Mouse (Mus musculus): ENCODE data around the gene Prkcsh.
A peak's percentile ranks its signal among the peaks of the same experiment; 100 is the strongest.

Gene Prkcsh

GRCm38 (mm10) chr9:21987592-21988342, 14.8 kb upstream of the Prkcsh start:
- DNase-seq (ENCODE audit: low spot score in 2 of 2) = no peak

GRCm38 (mm10) chr9:21988421-21989101, 14.0 kb upstream of the Prkcsh start:
- DNase-seq (ENCODE audit: low spot score in 2 of 2) = no peak

GRCm38 (mm10) chr9:21989230-21990110, 13.1 kb upstream of the Prkcsh start, which contains the start of gene Rgl3:
Rgl3 (minus strand) TSS chr9:21989446.
- peak in 1 of 2 experiments; percentile 13 for DNase-seq (ENCODE audit: low spot score in 2 of 2)

GRCm38 (mm10) chr9:21992227-21992626, 10.4 kb upstream of the Prkcsh start:
- no peak for DNase-seq (ENCODE audit: low spot score in 2 of 2)

- no peak for DNase-seq (ENCODE audit: low spot score in 2 of 2)
Observed at GRCm38 (mm10) chr9:21996178-21996867, 6.3 kb upstream of the Prkcsh start.

GRCm38 (mm10) chr9:22000296-22000695, 2.3 kb upstream of the Prkcsh start:
- DNase-seq (ENCODE audit: low spot score in 2 of 2) = no peak

GRCm38 (mm10) chr9:22001633-22002032, 973 bp upstream of the Prkcsh start:
- DNase-seq (ENCODE audit: low spot score in 2 of 2) = no peak

- DNase-seq (ENCODE audit: low spot score in 2 of 2) = no peak
Observed at GRCm38 (mm10) chr9:22003163-22003554, 553 bp downstream of the Prkcsh start.

- no peak for DNase-seq (ENCODE audit: low spot score in 2 of 2)
Observed at GRCm38 (mm10) chr9:22004546-22004945, 1.9 kb downstream of the Prkcsh start.

GRCm38 (mm10) chr9:22011055-22011454, 8.4 kb downstream of the Prkcsh start:
- no peak for DNase-seq (ENCODE audit: low spot score in 2 of 2)

- no peak for DNase-seq (ENCODE audit: low spot score in 2 of 2)
Observed at GRCm38 (mm10) chr9:22012731-22013130, 10.1 kb downstream of the Prkcsh start.

GRCm38 (mm10) chr9:22016245-22016644, 13.6 kb downstream of the Prkcsh start:
- DNase-seq (ENCODE audit: low spot score in 2 of 2) = no peak

GRCm38 (mm10) chr9:22017208-22017825, 14.7 kb downstream of the Prkcsh start:
- no peak for DNase-seq (ENCODE audit: low spot score in 2 of 2)

- no peak for DNase-seq (ENCODE audit: low spot score in 2 of 2)
Observed at GRCm38 (mm10) chr9:22024592-22024991, 22.0 kb downstream of the Prkcsh start.

GRCm38 (mm10) chr9:22028467-22028866, 25.9 kb downstream of the Prkcsh start:
- no peak for DNase-seq (ENCODE audit: low spot score in 2 of 2)

GRCm38 (mm10) chr9:22030386-22030785, 27.8 kb downstream of the Prkcsh start:
- no peak for DNase-seq (ENCODE audit: low spot score in 2 of 2)

GRCm38 (mm10) chr9:22035300-22036044, 32.9 kb downstream of the Prkcsh start:
- no peak for DNase-seq (ENCODE audit: low spot score in 2 of 2)

GRCm38 (mm10) chr9:22037826-22038225, 35.2 kb downstream of the Prkcsh start:
- no peak for DNase-seq (ENCODE audit: low spot score in 2 of 2)

GRCm38 (mm10) chr9:22041832-22042231, 39.2 kb downstream of the Prkcsh start:
- no peak for DNase-seq (ENCODE audit: low spot score in 2 of 2)

GRCm38 (mm10) chr9:22047329-22047728, 44.7 kb downstream of the Prkcsh start:
- no peak for DNase-seq (ENCODE audit: low spot score in 2 of 2)
